In genomic region chr1:72449752-72450151, GRCm38 (mm10) we compare ENCODE assay signal across 15 mouse cellular contexts.
"Had no signal": no experiment of that assay in that cellular context is flagged by ENCODE, and none has a peak within 500 bp of the region (broad histone marks: within the 10 kb centered on the region; RNA-seq: fewer than 3 reads in every experiment).

No protein-coding gene starts in this region.

- H3K9ac ChIP-seq: limb, embryonic 12.5 days; liver, embryonic 13.5 days; midbrain, embryonic 15.5 days had no signal

- DNase-seq: kidney, adult 9 months; kidney, postnatal 36 days; layer of hippocampus, adult 9-11 months; layer of hippocampus, postnatal 36 days; liver; liver, embryonic 13.5 days; lung, adult 18-20 months; lung, postnatal 36 days; right cerebral cortex, adult 18-20 months; thymus, adult 18-20 months; thymus, postnatal 14 days had no signal

- H3K4me3 ChIP-seq: limb, embryonic 12.5 days; liver, embryonic 13.5 days; midbrain, embryonic 10.5 days; midbrain, embryonic 15.5 days had no signal

- H3K4me2 ChIP-seq: limb, embryonic 12.5 days; liver, embryonic 13.5 days; midbrain, embryonic 15.5 days had no signal

- ATAC-seq: midbrain, embryonic 15.5 days had no signal

- H3K27me3 ChIP-seq: limb, embryonic 12.5 days; liver, embryonic 13.5 days; midbrain, embryonic 15.5 days had no signal

- H3K4me1 ChIP-seq: limb, embryonic 12.5 days; liver, embryonic 13.5 days; midbrain, embryonic 10.5 days had no signal

- H3K36me3 ChIP-seq: limb, embryonic 12.5 days; liver, embryonic 13.5 days; midbrain, embryonic 10.5 days; midbrain, embryonic 15.5 days had no signal

- H3K27ac ChIP-seq: kidney, postnatal 0 days; limb, embryonic 12.5 days; liver, embryonic 13.5 days; midbrain, embryonic 10.5 days; midbrain, embryonic 15.5 days had no signal

- H3K9me3 ChIP-seq: limb, embryonic 12.5 days; liver, embryonic 13.5 days; midbrain, embryonic 10.5 days; midbrain, embryonic 15.5 days had no signal
